28 mouse cellular contexts compared by ENCODE assay signal in genomic region chr12:15720171-15720570, GRCm38 (mm10).
"Had no signal": no experiment of that assay in that cellular context is flagged by ENCODE, and none has a peak within 500 bp of the region (broad histone marks: within the 10 kb centered on the region; RNA-seq: fewer than 3 reads in every experiment).

No protein-coding gene starts in this region.

- H3K4me2 ChIP-seq: heart, embryonic 12.5 days; hindbrain, embryonic 12.5 days; hindbrain, embryonic 14.5 days; kidney, embryonic 15.5 days; limb, embryonic 12.5 days; liver, embryonic 11.5 days; liver, embryonic 13.5 days had no signal

- ATAC-seq: hindbrain, embryonic 16.5 days; intestine, embryonic 16.5 days had no signal

- DNase-seq: gastrocnemius, adult 2 months; gastrocnemius, postnatal 10 days; gastrocnemius, postnatal 25 days; heart, adult 2 months; heart, postnatal 10 days; heart, postnatal 4 days; kidney, adult 11 months; kidney, adult 2 months; kidney, adult 9 months; kidney, postnatal 14 days; kidney, postnatal 36 days; layer of hippocampus, adult 9-11 months; layer of hippocampus, postnatal 36 days; liver; liver, embryonic 13.5 days had no signal

- H3K9ac ChIP-seq: heart, embryonic 12.5 days; hindbrain, embryonic 12.5 days; hindbrain, embryonic 14.5 days; kidney, embryonic 15.5 days; limb, embryonic 12.5 days; liver, embryonic 13.5 days had no signal

- H3K27me3 ChIP-seq: heart, embryonic 12.5 days; hindbrain, embryonic 12.5 days; kidney, embryonic 15.5 days; limb, embryonic 12.5 days; liver, embryonic 13.5 days had no signal

- H3K4me1 ChIP-seq: hindbrain, embryonic 10.5 days; hindbrain, embryonic 12.5 days; liver, embryonic 13.5 days had no signal

- H3K9me3 ChIP-seq: heart, embryonic 10.5 days; heart, embryonic 12.5 days; hindbrain, embryonic 10.5 days; hindbrain, embryonic 12.5 days; kidney, embryonic 15.5 days; limb, embryonic 10.5 days; limb, embryonic 12.5 days; liver, embryonic 13.5 days had no signal

- H3K4me3 ChIP-seq: gastrocnemius, adult 2 months; heart, adult 2 months; heart, embryonic 10.5 days; heart, embryonic 12.5 days; hindbrain, embryonic 10.5 days; hindbrain, embryonic 12.5 days; kidney, embryonic 15.5 days; left cerebral cortex, adult 2 months; limb, embryonic 10.5 days; limb, embryonic 12.5 days; liver, embryonic 13.5 days had no signal

- H3K36me3 ChIP-seq: heart, embryonic 10.5 days; heart, embryonic 12.5 days; hindbrain, embryonic 10.5 days; hindbrain, embryonic 12.5 days; kidney, embryonic 15.5 days; limb, embryonic 10.5 days; limb, embryonic 12.5 days; liver, embryonic 13.5 days had no signal

- H3K27ac ChIP-seq: heart, embryonic 10.5 days; hindbrain, embryonic 10.5 days; hindbrain, embryonic 12.5 days; hindbrain, embryonic 14.5 days; kidney, postnatal 0 days; left cerebral cortex, adult 2 months; limb, embryonic 10.5 days; limb, embryonic 12.5 days; liver, embryonic 13.5 days had no signal
